Mouse (Mus musculus) c-Kit-positive CD71-negative TER-119-negative erythroid progenitor cells, embryonic 14.5 days (primary cell): ENCODE measurements around the gene Lgals12.
A peak's percentile ranks its signal among the peaks of the same experiment; 100 is the strongest.

Source experiments
- DNase-seq: peaks from one replicate; pipeline ENCODE4 v3.0.0-alpha.2; 2013; ENCODE audit warnings: low read depth

The Lgals12 gene

GRCm38 (mm10) chr19:7606801-7607689, at the start of gene Lgals12:
TSS of gene Lgals12 (minus strand) at chr19:7607193.
- no peak for DNase-seq

- no peak for DNase-seq
Observed at GRCm38 (mm10) chr19:7648913-7649666, 42.1 kb upstream of the Lgals12 start.

- no peak for DNase-seq
Observed at GRCm38 (mm10) chr19:7633786-7634185, 26.8 kb upstream of the Lgals12 start.

GRCm38 (mm10) chr19:7633021-7633420, 26.0 kb upstream of the Lgals12 start:
- no peak for DNase-seq

GRCm38 (mm10) chr19:7617696-7618095, 10.7 kb upstream of the Lgals12 start:
- peak; percentile 41 for DNase-seq

- no peak for DNase-seq
Observed at GRCm38 (mm10) chr19:7617085-7617484, 10.1 kb upstream of the Lgals12 start.

GRCm38 (mm10) chr19:7616231-7616930, 9.4 kb upstream of the Lgals12 start:
- no peak for DNase-seq

- DNase-seq, result no peak
Observed at GRCm38 (mm10) chr19:7613151-7613550, 6.2 kb upstream of the Lgals12 start.

GRCm38 (mm10) chr19:7611942-7612757, 5.2 kb upstream of the Lgals12 start, which contains the start of gene Hrasls5:
TSS of gene Hrasls5 (plus strand) at chr19:7612541.
- DNase-seq, result no peak

- no peak for DNase-seq
Observed at GRCm38 (mm10) chr19:7607690-7608201, 753 bp upstream of the Lgals12 start.

- DNase-seq, result no peak
Observed at GRCm38 (mm10) chr19:7605930-7606783, 836 bp downstream of the Lgals12 start.

- DNase-seq, result no peak
Observed at GRCm38 (mm10) chr19:7605013-7605412, 2.0 kb downstream of the Lgals12 start.

- no peak for DNase-seq
Observed at GRCm38 (mm10) chr19:7604107-7604506, 2.9 kb downstream of the Lgals12 start.

GRCm38 (mm10) chr19:7601551-7601950, 5.4 kb downstream of the Lgals12 start:
- DNase-seq, result no peak

GRCm38 (mm10) chr19:7598481-7598880, 8.5 kb downstream of the Lgals12 start:
- no peak for DNase-seq

- peak; percentile 20 for DNase-seq
Observed at GRCm38 (mm10) chr19:7595534-7595933, 11.5 kb downstream of the Lgals12 start.

- no peak for DNase-seq
Observed at GRCm38 (mm10) chr19:7592018-7592417, 15.0 kb downstream of the Lgals12 start.

GRCm38 (mm10) chr19:7590795-7591194, 16.2 kb downstream of the Lgals12 start:
- DNase-seq, result no peak

- DNase-seq, result no peak
Observed at GRCm38 (mm10) chr19:7585764-7586163, 21.2 kb downstream of the Lgals12 start.

- no peak for DNase-seq
Observed at GRCm38 (mm10) chr19:7585279-7585678, 21.7 kb downstream of the Lgals12 start.
